21 mouse cellular contexts compared by ENCODE assay signal in genomic region chr13:112342971-112343627, GRCm38 (mm10). TPM values are rescaled to one million over a fixed set of nuclear protein-coding genes. Genes with fewer than 3 reads are reported as not detected.
DNase-seq lines count a peak whose midpoint lies in the region; ATAC-seq lines count a peak whose summit lies in the region.
"Had no signal": no experiment of that assay in that cellular context is flagged by ENCODE, and none has a peak within 500 bp of the region (broad histone marks: within the 10 kb centered on the region; RNA-seq: fewer than 3 reads in every experiment).

No protein-coding gene starts in this region.

- no peaks in the 10 kb centered on the region for H3K27me3 ChIP-seq in kidney, embryonic 14.5 days (ENCODE audit: control insufficient read depth, insufficient read depth, low read length)
- H3K27me3 ChIP-seq: liver, embryonic 13.5 days; lung, embryonic 15.5 days; midbrain, embryonic 13.5 days; neural tube, embryonic 13.5 days had no signal

- peak overlapping the region; percentile 97 for H3K27ac ChIP-seq in macrophage
- H3K27ac ChIP-seq in kidney, embryonic 14.5 days (ENCODE audit: low read depth, low read length) = no peak overlapping the region
- H3K27ac ChIP-seq: hindbrain, embryonic 10.5 days; liver, embryonic 13.5 days; lung, embryonic 15.5 days; midbrain, embryonic 13.5 days; neural tube, embryonic 13.5 days had no signal

- peaks cover 14% of the 10 kb centered on the region for H3K4me1 ChIP-seq in kidney, embryonic 14.5 days (ENCODE audit: control insufficient read depth, insufficient read depth, low read length)
- H3K4me1 ChIP-seq: liver, embryonic 13.5 days; neural tube, embryonic 13.5 days had no signal

- H3K9me3 ChIP-seq in kidney, embryonic 14.5 days (ENCODE audit: control insufficient read depth, low read length) = no peaks in the 10 kb centered on the region
- H3K9me3 ChIP-seq: hindbrain, embryonic 10.5 days; liver, embryonic 13.5 days; lung, embryonic 15.5 days; midbrain, embryonic 13.5 days; neural tube, embryonic 13.5 days had no signal

- H3K79me2 ChIP-seq in macrophage (ENCODE audit: inconsistent target) = peaks cover 23% of the 10 kb centered on the region

- no peak overlapping the region for H3K4me3 ChIP-seq in macrophage (ENCODE audit: inconsistent target)
- no peak overlapping the region for H3K4me3 ChIP-seq in kidney, embryonic 14.5 days (ENCODE audit: low read length)
- H3K4me3 ChIP-seq: erythroblast, embryonic 14.5 days; hindbrain, embryonic 10.5 days; liver, embryonic 13.5 days; lung, embryonic 15.5 days; midbrain, embryonic 13.5 days; neural tube, embryonic 13.5 days had no signal

- no peak overlapping the region for H3K9ac ChIP-seq in kidney, embryonic 14.5 days (ENCODE audit: low read depth, low read length)
- H3K9ac ChIP-seq: liver, embryonic 13.5 days; lung, embryonic 15.5 days; midbrain, embryonic 13.5 days; neural tube, embryonic 13.5 days had no signal

- no peak overlapping the region for H3K4me2 ChIP-seq in kidney, embryonic 14.5 days (replicated peaks; ENCODE audit: low read depth, low read length)
- H3K4me2 ChIP-seq: liver, embryonic 13.5 days; lung, embryonic 15.5 days; midbrain, embryonic 13.5 days; neural tube, embryonic 13.5 days had no signal

- no peak for ATAC-seq in kidney, embryonic 14.5 days (ENCODE audit: low FRiP score, low TSS enrichment)
- ATAC-seq: forebrain, embryonic 14.5 days; midbrain, embryonic 13.5 days had no signal

- WGBS in macrophage (ENCODE audit: missing documents) = 86% methylated on average over 5 of the region's 5 CpGs
- 64% methylated on average over 5 of the region's 5 CpGs for WGBS in kidney, embryonic 14.5 days

- no peaks in the 10 kb centered on the region for H3K36me3 ChIP-seq in macrophage (ENCODE audit: inconsistent target)
- no peaks in the 10 kb centered on the region for H3K36me3 ChIP-seq in kidney, embryonic 14.5 days (ENCODE audit: control insufficient read depth, insufficient read depth, low read length)
- H3K36me3 ChIP-seq: hindbrain, embryonic 10.5 days; liver, embryonic 13.5 days; lung, embryonic 15.5 days; midbrain, embryonic 13.5 days; neural tube, embryonic 13.5 days had no signal

- DNase-seq in A20 (ENCODE audit: low read depth, low spot score) (peak; percentile 22), R1 (ENCODE audit: low read depth, low spot score) (peak; percentile 79)
- peak; percentile 35 for DNase-seq in CD4-positive helper T cell, adult 2 months (ENCODE audit: low read depth, low spot score)
- DNase-seq in layer of hippocampus, adult 11-12 months (ENCODE audit: low spot score) = no peak
- DNase-seq in left cerebral cortex, adult 9 months (ENCODE audit: low spot score in 2 of 2) = no peak
- DNase-seq: cerebellum, adult 11-12 months; cerebellum, postnatal 14 days; gastrocnemius, postnatal 25 days; kidney, adult 2 months; kidney, postnatal 25 days; layer of hippocampus, adult 9-11 months; liver, embryonic 13.5 days; right cerebral cortex, adult 18-20 months had no signal

RNA-seq across cellular contexts. Expression of gene Ankrd55, which starts 54.8 kb away (rescaled TPM):
- 1 to 10 TPM in 6 of 26 experiments, under 1 TPM in 16, not detected in 4; 0.29 to 3.2 (median 0.78) TPM for total RNA-seq in macrophage (2018; cell fraction: chromatin; rRNA removed)
- 1 to 10 TPM in 18 of 26 experiments, under 1 TPM in 8; 0.53 to 2.4 (median 1.3) TPM for total RNA-seq in macrophage (2018; cell fraction: cytosol; rRNA removed)
- total RNA-seq in macrophage (2018; cell fraction: nucleus; rRNA removed) = 1 to 10 TPM in 7 of 26 experiments, under 1 TPM in 17, not detected in 2; 0.30 to 2.7 (median 0.79) TPM
- 1.0 to 2.7 TPM (median 1.7 TPM) in 3 replicates for polyA plus RNA-seq in macrophage (2018)
- polyA plus RNA-seq in kidney, embryonic 14.5 days (2014; fragmentation: Nextera tagmentation; extraction: Ambion mirVana) = 0.34 and 0.71 TPM in 2 replicates
- total RNA-seq: gastrocnemius, postnatal 25 days had no signal
- polyA plus RNA-seq: erythroblast, embryonic 14.5 days; lung, embryonic 15.5 days had no signal

Comparison
In these comparisons a context has a peak if more than half of its experiments do, and no peak if none do; other contexts are left out.
1. DNase-seq: peak in A20 (single experiment), CD4-positive helper T cell, adult 2 months (single experiment) and R1 (single experiment); none in layer of hippocampus, adult 11-12 months (single experiment) and left cerebral cortex, adult 9 months (0 of 2).